Mouse (Mus musculus) limb, embryonic 10.5 days (tissue): Measurements from ENCODE around the gene 2410002F23Rik. TPM values are rescaled to one million over a fixed set of nuclear protein-coding genes. Genes with fewer than 3 reads are reported as not detected.
"Not testable (repeated sequence)": the region's sequence is repeated elsewhere in the genome, so short reads cannot be mapped to it uniquely, and the experiment has no call there.

Experiments
- DNase-seq: peaks from one replicate; pipeline ENCODE4 v3.0.0-alpha.2; 2017; ENCODE audit warnings: low spot score
- H3K27ac ChIP-seq: fragments of 300-500 bp; sonication (generic); 2 replicates; pipeline ENCODE4 v1.5.1; 2016; ENCODE audit warnings: mild to moderate bottlenecking
- H3K27me3 ChIP-seq: fragments of 300-500 bp; sonication (generic); 2 replicates; pipeline ENCODE4 v1.6.1; 2016; ENCODE audit warnings: low read depth, mild to moderate bottlenecking; ENCODE audit not compliant: poor library complexity, severe bottlenecking
- H3K36me3 ChIP-seq: fragments of 300-500 bp; sonication (generic); 2 replicates; pipeline ENCODE4 v1.6.1; 2016; ENCODE audit warnings: mild to moderate bottlenecking, moderate library complexity
- H3K4me1 ChIP-seq: fragments of 300-500 bp; sonication (generic); 2 replicates; pipeline ENCODE4 v1.6.1; 2016
- H3K4me3 ChIP-seq: fragments of 300-500 bp; sonication (generic); 2 replicates; pipeline ENCODE4 v1.5.1; 2016; ENCODE audit warnings: mild to moderate bottlenecking, moderate library complexity
- H3K9me3 ChIP-seq: fragments of 300-500 bp; sonication (generic); replicated peaks from 2 replicates; pipeline ENCODE4 v1.6.1; 2016; ENCODE audit warnings: mild to moderate bottlenecking
- WGBS: fragments of 180-500 bp; shearing (Covaris S2); methylation state at CpG from one replicate; pipeline ENCODE4 v1.1.7; 2016; 5-methylcytosine and 5-hydroxymethylcytosine counted together
- polyA plus RNA-seq: library from polyadenylated mRNA; unstranded; fragments of >200 nt; fragmentation: Nextera tagmentation; extraction: Ambion mirVana; gene quantifications from 2 replicates; pipeline ENCODE4 v1.2.1, GENCODE M21; 2016

Gene 2410002F23Rik
- polyA plus RNA-seq, 1 experiment from 2014 or later = 220 TPM

DNA sequence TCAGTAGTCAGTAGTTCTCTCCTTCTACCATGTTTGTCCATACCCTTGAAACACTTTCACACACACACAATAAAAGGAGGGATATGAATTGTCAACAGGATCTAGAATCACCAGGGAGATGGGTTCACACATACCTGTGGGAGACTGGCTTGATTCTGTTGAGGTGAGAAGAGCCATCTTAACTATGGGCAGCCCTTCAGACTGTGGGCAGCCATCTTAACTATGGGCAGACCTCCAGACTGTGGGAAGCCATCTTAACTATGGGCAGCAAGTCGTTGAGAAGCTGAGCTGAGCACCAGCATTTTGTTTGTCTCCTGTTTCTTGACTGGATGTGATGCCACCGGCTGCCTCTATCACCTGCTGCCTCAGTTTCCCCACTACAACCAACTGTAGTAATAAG lies 24.8 kb downstream of the 2410002F23Rik start:
- H3K27ac ChIP-seq = no peak overlapping the region
- no peaks in the 10 kb centered on the region for H3K36me3 ChIP-seq
- 74% methylated on average over 2 of the region's 2 CpGs for WGBS
- H3K4me1 ChIP-seq = no peaks in the 10 kb centered on the region
- no peak overlapping the region for H3K4me3 ChIP-seq
- no peaks in the 10 kb centered on the region for H3K9me3 ChIP-seq
- H3K27me3 ChIP-seq = peaks cover 49% of the 10 kb centered on the region
- DNase-seq = no peak

DNA sequence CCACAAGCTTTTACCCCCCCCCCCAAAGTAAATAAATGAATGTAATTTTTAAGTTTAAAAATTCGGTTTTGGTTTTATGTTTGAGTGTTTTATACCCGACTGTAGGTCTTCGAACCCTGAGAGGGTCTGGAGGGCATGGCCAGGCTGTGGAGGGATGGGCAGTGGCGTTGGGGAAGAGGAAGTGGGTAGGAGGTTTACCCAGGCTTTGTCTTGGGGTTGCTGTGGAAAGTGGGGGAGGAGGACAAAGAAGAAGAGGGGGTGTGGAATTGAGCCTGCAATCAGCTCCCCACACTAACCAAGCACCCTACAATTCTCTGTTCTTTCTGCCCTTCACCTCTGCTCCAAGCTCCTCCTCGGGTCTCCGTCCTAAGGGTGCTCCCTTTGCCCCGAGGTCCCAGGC lies 26.0 kb downstream of the 2410002F23Rik start:
- H3K27me3 ChIP-seq = peaks cover 46% of the 10 kb centered on the region
- H3K4me1 ChIP-seq = no peaks in the 10 kb centered on the region
- 91% methylated on average over 7 of the region's 7 CpGs for WGBS

DNA sequence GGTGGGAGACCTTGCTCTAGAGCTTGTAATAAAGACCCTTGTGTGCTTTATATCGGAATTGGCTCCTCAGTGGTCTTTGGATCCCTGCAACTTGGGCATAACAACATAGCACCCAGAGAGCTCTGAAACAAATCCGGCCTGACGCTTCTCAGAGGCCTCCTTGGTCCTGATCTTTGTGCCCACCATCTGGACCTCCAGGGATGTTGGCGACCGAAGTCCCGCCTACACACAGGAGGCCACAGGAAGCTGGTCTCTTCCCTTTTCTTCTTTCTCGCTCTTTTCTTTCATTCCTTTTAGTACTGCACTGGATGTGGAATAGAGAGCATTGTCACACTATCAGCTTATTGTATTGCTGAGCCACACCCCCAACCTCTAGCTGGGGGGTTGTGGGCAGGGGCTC lies 26.9 kb downstream of the 2410002F23Rik start:
- H3K36me3 ChIP-seq = no peaks in the 10 kb centered on the region
- H3K27ac ChIP-seq = no peak overlapping the region
- H3K4me1 ChIP-seq = no peaks in the 10 kb centered on the region
- peaks cover 42% of the 10 kb centered on the region for H3K27me3 ChIP-seq
- no peak overlapping the region for H3K4me3 ChIP-seq
- H3K9me3 ChIP-seq = no peaks in the 10 kb centered on the region
- no peak for DNase-seq
- WGBS = 65% methylated on average over 7 of the region's 7 CpGs

More for the DNA sequence above, 26.0 kb downstream of the 2410002F23Rik start:
- Histone ChIP-seq H3K9me3 (no peaks in the 10 kb centered on the region), H3K4me3 (no peak overlapping the region), H3K27ac (no peak overlapping the region), H3K36me3 (no peaks in the 10 kb centered on the region)
- no peak for DNase-seq

DNA sequence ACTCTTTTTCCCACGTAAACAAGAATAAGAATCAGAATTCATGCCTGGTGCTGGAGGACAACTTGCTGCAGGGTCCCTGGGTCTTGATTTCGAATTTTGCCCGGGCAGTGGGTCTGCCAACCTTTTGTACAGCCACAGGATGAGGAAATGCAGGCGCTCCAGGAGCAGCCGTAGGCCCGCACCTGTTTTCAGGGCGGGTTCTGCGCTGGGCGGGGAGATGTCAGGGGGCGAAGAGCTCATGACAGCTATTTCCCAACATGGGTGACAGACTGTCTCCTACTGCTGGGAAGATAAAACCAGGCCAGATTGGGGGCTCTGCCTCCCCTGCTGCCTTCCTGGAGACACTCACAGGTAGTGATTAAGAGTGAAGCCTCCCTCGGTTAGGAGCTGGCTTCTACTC lies 27.6 kb downstream of the 2410002F23Rik start:
- no peak overlapping the region for H3K27ac ChIP-seq
- H3K9me3 ChIP-seq = no peaks in the 10 kb centered on the region
- DNase-seq = no peak
- H3K4me1 ChIP-seq = no peaks in the 10 kb centered on the region
- WGBS = 35% methylated on average over 11 of the region's 11 CpGs
- H3K36me3 ChIP-seq = no peaks in the 10 kb centered on the region
- H3K27me3 ChIP-seq = peaks cover 41% of the 10 kb centered on the region
- no peak overlapping the region for H3K4me3 ChIP-seq

DNA sequence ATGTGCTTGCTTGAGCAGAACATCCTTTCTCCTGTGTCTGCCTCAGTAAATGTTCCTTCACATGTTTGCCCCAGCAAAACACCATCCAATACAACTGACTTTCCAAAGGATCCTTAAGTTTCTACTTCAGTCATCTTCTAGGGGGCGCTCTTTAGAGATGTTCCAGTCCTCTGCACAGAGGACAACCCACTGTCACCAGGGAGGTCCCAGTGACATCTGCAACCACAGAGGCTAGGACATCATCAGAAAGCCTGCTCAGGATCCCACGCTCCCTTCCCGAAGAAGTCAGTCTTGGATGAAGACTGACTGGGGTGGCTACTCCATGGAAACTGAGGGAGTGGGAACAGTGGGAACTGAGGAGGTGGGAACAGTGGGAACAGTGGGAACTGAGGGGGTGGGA lies 29.0 kb downstream of the 2410002F23Rik start:
- Histone ChIP-seq H3K4me1 (no peaks in the 10 kb centered on the region), H3K9me3 (no peaks in the 10 kb centered on the region), H3K27ac (no peak overlapping the region), H3K27me3 (peaks cover 41% of the 10 kb centered on the region), H3K36me3 (no peaks in the 10 kb centered on the region), H3K4me3 (no peak overlapping the region)
- WGBS = 82% methylated on average over 3 of the region's 3 CpGs
- no peak for DNase-seq

DNA sequence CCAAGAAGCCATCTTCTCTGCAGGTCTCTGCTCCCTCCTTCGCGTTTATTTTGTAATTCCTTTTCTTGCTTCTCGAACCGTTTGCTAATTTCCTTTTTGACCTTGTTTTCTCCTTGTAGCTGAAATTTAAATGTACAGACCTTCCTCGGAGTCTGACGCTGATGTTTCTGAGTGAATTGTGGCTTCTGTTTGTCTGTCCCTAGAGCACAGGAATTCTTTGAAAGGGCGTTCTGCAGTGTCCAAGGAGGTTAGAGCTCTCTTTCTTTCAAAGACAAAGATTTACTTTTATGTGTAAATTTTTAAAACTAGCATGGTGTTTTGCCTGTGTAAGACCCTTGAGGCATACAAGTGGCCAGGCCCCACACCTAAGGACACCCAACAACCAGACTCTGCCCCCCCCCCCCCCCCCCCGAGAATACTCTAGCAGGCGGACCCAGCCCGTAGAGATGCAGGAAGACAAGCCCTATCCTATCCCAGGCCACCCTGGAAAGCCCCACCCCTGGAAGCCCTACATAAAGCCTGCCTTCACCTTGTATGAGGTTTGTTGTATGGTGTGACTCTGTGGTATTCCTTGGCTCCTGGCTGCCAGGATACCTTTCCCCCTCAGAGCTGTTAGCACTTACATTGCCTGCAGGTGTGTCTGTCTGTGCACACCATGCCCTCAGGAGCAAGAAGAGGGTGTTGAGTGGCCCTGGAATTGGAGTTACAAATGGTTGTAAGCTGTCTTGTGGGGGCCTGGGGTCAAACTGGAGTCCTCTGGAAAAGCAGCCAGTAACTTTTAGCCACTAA lies 30.1 kb downstream of the 2410002F23Rik start:
- 76% methylated on average over 10 of the region's 10 CpGs for WGBS

DNA sequence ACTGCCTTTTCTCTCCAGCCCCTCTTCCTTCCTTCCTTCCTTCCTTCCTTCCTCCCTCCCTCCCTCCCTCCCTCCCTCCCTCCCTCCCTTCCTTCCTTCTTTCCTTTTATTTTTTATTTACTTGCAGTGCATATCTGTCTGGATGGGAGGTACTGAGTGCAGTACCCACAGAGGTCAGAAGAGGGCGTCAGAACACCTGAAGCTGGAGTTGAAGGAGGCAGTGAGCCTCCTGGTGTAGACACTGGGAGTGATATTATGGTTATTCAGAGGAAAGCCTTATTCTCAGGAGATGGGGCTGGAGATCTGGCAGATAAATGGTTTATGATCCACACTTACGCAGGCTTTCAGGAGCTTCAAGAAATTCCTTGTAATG lies 30.7 kb downstream of the 2410002F23Rik start:
- peak; percentile 46 for DNase-seq
- Histone ChIP-seq H3K36me3 (no peaks in the 10 kb centered on the region), H3K4me3 (no peak overlapping the region), H3K27ac (no peak overlapping the region), H3K9me3 (no peaks in the 10 kb centered on the region), H3K27me3 (peaks cover 41% of the 10 kb centered on the region), H3K4me1 (no peaks in the 10 kb centered on the region)
- WGBS = 45% methylated on average over 2 of the region's 2 CpGs

More for the DNA sequence above, 30.1 kb downstream of the 2410002F23Rik start:
- H3K36me3 ChIP-seq = no peaks in the 10 kb centered on the region
- no peak for DNase-seq
- H3K4me1 ChIP-seq = no peaks in the 10 kb centered on the region
- no peak overlapping the region for H3K27ac ChIP-seq
- no peak overlapping the region for H3K4me3 ChIP-seq
- peaks cover 41% of the 10 kb centered on the region for H3K27me3 ChIP-seq
- no peaks in the 10 kb centered on the region for H3K9me3 ChIP-seq

DNA sequence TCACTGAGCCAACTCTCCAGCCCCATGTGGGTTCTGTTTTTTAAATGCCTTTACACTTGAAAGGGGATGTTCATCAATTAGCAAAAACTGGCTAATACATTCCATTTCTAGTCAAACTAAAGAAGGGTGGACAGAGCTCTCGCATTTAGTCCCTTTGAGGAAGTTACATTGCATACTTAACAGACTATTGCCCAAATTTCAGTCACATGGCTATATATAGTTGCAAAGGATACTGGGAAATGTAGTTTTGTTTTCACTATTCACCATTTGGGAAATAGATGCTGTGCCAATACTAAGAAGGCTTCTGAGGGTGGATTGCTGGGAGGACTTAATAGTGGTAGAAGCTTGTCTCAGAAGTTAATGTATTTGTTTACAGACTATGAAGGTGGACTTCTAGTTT lies 34.4 kb downstream of the 2410002F23Rik start:
- Histone ChIP-seq H3K27me3 (peaks cover 5% of the 10 kb centered on the region; the same call in 1 of the 2 replicates), H3K4me1 (no peaks in the 10 kb centered on the region), H3K9me3 (no peaks in the 10 kb centered on the region), H3K27ac (no peak overlapping the region), H3K36me3 (no peaks in the 10 kb centered on the region), H3K4me3 (no peak overlapping the region)
- DNase-seq = no peak
- WGBS = 66% methylated on average over 1 of the region's 1 CpGs

DNA sequence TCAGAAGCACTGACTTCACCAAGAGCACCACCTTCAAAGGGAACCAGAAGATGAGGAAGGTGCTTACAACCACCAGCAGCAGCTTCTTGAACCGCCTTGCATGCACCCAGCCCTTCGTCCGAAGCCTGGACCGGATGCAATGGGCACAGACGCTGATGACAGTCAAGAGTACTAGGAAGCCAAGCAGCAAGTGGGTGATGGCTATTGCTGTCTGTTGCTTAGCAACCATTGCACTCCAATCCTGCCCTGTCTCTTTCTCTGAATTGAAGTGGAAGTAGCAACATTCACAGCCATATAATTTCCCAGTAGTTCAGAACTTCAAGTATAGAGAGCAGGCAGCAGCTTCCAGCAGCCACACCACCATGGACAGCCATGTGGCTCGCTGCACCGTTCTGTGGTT lies 35.1 kb downstream of the 2410002F23Rik start:
- no peaks in the 10 kb centered on the region for H3K36me3 ChIP-seq
- WGBS = 80% methylated on average over 7 of the region's 7 CpGs
- H3K4me1 ChIP-seq = no peaks in the 10 kb centered on the region
- no peak for DNase-seq
- H3K27me3 ChIP-seq = no peaks in the 10 kb centered on the region
- H3K4me3 ChIP-seq = no peak overlapping the region
- no peak overlapping the region for H3K27ac ChIP-seq
- no peaks in the 10 kb centered on the region for H3K9me3 ChIP-seq

DNA sequence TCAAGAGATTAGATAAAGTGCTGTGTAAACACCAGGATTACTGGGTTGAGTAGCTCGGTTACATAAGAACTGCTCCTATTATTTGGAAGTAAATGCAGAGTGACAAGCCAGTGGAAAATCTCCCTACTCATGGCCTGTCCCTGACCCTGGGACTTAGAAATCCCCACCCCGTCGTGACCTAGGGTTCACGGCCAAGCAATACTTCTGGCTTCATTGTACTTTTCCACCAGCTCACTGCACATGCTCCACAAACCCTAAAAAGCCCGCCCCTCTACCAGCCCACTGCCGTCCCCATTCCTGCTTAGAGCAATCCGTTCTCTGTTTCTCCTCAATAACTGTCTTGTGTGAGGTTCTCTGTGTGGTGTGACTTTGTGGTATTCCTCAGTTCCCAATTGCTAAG lies 41.2 kb downstream of the 2410002F23Rik start:
- no peak for DNase-seq
- no peaks in the 10 kb centered on the region for H3K27me3 ChIP-seq
- H3K36me3 ChIP-seq = no peaks in the 10 kb centered on the region
- no peaks in the 10 kb centered on the region for H3K4me1 ChIP-seq
- H3K4me3 ChIP-seq = no peak overlapping the region
- H3K9me3 ChIP-seq = no peaks in the 10 kb centered on the region
- 78% methylated on average over 7 of the region's 7 CpGs for WGBS
- no peak overlapping the region for H3K27ac ChIP-seq

DNA sequence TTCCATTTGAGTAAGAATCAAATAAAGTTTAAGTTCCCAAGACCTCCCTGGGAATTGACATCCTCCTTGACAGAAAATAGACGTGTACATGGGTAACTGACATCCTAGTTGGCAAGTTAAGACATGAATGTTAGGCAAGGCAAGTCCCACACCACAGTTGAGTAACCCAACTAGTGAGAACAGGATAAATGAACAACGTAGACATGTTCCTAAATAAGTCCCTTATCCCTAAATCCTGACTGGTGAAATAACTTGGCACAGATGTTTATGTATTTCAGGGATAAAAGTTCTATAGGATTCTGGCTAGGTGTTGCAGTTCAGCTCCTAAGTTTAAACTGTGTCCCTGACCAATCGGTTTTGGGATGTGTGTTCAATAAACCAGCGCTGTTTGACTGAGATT lies 44.5 kb downstream of the 2410002F23Rik start:
- 83% methylated on average over 4 of the region's 4 CpGs for WGBS
- H3K9me3 ChIP-seq = no peaks in the 10 kb centered on the region
- H3K4me1 ChIP-seq = no peaks in the 10 kb centered on the region
- H3K27ac ChIP-seq = no peak overlapping the region
- DNase-seq = no peak
- H3K4me3 ChIP-seq = no peak overlapping the region
- H3K27me3 ChIP-seq = no peaks in the 10 kb centered on the region
- no peaks in the 10 kb centered on the region for H3K36me3 ChIP-seq

DNA sequence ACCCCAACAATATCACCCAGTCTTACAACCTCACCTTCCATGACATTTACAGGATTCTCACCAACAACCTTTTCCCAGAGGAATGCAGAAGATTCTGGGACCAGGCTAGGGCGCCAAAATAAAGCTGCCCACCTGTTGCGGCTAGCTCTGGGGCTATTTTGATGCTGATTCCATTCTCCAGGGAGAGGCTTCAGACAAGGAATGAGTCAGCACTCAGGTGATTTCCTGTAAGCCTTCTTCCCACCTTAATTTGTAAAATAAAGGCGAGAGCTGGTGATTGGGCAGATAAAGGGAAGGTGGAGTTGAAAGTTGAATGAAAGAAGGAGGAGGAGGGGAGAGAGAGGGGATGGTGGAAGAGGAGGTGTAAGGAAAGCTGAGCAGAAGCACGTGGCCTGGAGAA lies 44.9 kb downstream of the 2410002F23Rik start:
- DNase-seq = no peak
- no peaks in the 10 kb centered on the region for H3K27me3 ChIP-seq
- WGBS = 60% methylated on average over 4 of the region's 4 CpGs
- no peaks in the 10 kb centered on the region for H3K9me3 ChIP-seq
- H3K4me3 ChIP-seq = no peak overlapping the region
- no peaks in the 10 kb centered on the region for H3K4me1 ChIP-seq
- no peaks in the 10 kb centered on the region for H3K36me3 ChIP-seq
- no peak overlapping the region for H3K27ac ChIP-seq

DNA sequence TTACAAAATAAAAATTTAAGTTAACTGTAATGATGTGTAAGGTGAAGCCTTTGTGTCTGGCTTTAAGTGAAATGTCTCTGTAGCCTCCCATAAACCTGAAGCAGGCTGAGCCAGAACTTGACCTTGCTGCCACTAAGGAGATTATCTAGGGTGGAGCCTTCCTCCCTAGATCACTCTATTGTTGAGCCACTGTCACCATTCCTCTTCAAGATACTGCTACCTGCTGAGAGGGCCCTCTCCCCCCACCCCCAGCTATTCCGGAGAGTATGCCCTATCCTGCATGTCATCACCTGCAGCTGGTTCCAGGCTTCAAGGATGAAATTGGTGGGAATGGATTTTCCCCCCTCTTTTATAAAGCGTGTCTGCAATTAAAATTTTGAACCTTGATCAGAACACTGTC lies 51.0 kb downstream of the 2410002F23Rik start:
- H3K9me3 ChIP-seq, H3K27me3 ChIP-seq, H3K4me1 ChIP-seq, H3K36me3 ChIP-seq, H3K4me3 ChIP-seq, H3K27ac ChIP-seq, DNase-seq: not testable (repeated sequence)
- 81% methylated on average over 2 of the region's 2 CpGs for WGBS
